Mouse (Mus musculus) olfactory bulb, adult 2 months (tissue): ENCODE results near the gene Rasa2. TPM values are rescaled to one million over a fixed set of nuclear protein-coding genes. Genes with fewer than 3 reads are reported as not detected.

Experiments
- H3K27ac ChIP-seq: fragments of 200-500 bp; 2 replicates; pipeline ENCODE4 v1.5.1; 2012; ENCODE audit warnings: low read depth, low read length; ENCODE audit not compliant: insufficient read depth
- H3K4me1 ChIP-seq: fragments of 200-500 bp; 2 replicates; pipeline ENCODE4 v1.6.1; 2012; ENCODE audit warnings: low read length; ENCODE audit not compliant: control insufficient read depth, insufficient read depth
- H3K4me3 ChIP-seq: fragments of 200-500 bp; 2 replicates; pipeline ENCODE4 v1.5.1; 2012; ENCODE audit warnings: mild to moderate bottlenecking, low read depth, low read length, moderate library complexity; ENCODE audit not compliant: insufficient read depth
- CTCF ChIP-seq: fragments of 200-500 bp; IDR thresholded peaks from 2 replicates; pipeline ENCODE4 v1.5.1; 2012; ENCODE audit warnings: low read depth, mild to moderate bottlenecking, low read length, moderate library complexity; ENCODE audit not compliant: insufficient read depth
- POLR2A ChIP-seq: fragments of 200-500 bp; IDR thresholded peaks from 2 replicates; pipeline ENCODE4 v1.6.1; 2012; ENCODE audit warnings: mild to moderate bottlenecking, low read depth, low read length, moderate library complexity; ENCODE audit not compliant: insufficient read depth
- WGBS: fragments of 180-500 bp; shearing (Covaris S2); methylation state at CpG from one replicate; pipeline ENCODE4 v1.1.7; 2018; 5-methylcytosine and 5-hydroxymethylcytosine counted together
- polyA plus RNA-seq: library from polyadenylated mRNA; stranded (reverse); fragments of >200 nt; gene quantifications from 2 replicates; pipeline ENCODE4 v1.2.4, GENCODE M21; 2012; ENCODE audit warnings: low replicate concordance; ENCODE audit not compliant: missing spikeins, insufficient read depth, insufficient read length

The Rasa2 gene
- polyA plus RNA-seq, 1 experiment: not detected

GRCm38 (mm10) chr9:96633771-96634170 lies 2.4 kb upstream of the Rasa2 start:
- TF ChIP-seq CTCF (no peak), POLR2A (no peak)
- WGBS: 94% methylated on average over 2 of the region's 2 CpGs
- H3K27ac ChIP-seq: no peak overlapping the region
- H3K4me1 ChIP-seq: peaks cover 17% of the 10 kb centered on the region
- no peak overlapping the region for H3K4me3 ChIP-seq

- TF ChIP-seq CTCF: no peak
- TF ChIP-seq POLR2A: no peak
- H3K27ac ChIP-seq: peak overlapping the region; percentile 5; the same call in 1 of the 2 replicates
- no peak overlapping the region for H3K4me3 ChIP-seq
- H3K4me1 ChIP-seq: peaks cover 18% of the 10 kb centered on the region
- 37% methylated on average over 7 of the region's 7 CpGs for WGBS
Measured at GRCm38 (mm10) chr9:96632756-96633155, 1.3 kb upstream of the Rasa2 start.

GRCm38 (mm10) chr9:96632073-96632690 lies 765 bp upstream of the Rasa2 start:
- Histone ChIP-seq H3K27ac (peak overlapping the region; percentile 5; the same call in 1 of the 2 replicates), H3K4me3 (no peak overlapping the region), H3K4me1 (peaks cover 17% of the 10 kb centered on the region)
- 71% methylated on average over 6 of the region's 6 CpGs for WGBS
- TF ChIP-seq POLR2A: no peak

- TF ChIP-seq CTCF (no peak), POLR2A (no peak)
- Histone ChIP-seq H3K4me1 (peaks cover 17% of the 10 kb centered on the region), H3K27ac (peak overlapping the region; percentile 84), H3K4me3 (peak overlapping the region; percentile 93)
- WGBS: under 1% methylated on average over 94 of the region's 105 CpGs
Measured at GRCm38 (mm10) chr9:96630571-96631388, 637 bp downstream of the Rasa2 start.

- Histone ChIP-seq H3K4me1 (peaks cover 14% of the 10 kb centered on the region), H3K27ac (peak overlapping the region; percentile 80), H3K4me3 (peak overlapping the region; percentile 35)
- TF ChIP-seq CTCF: no peak
- TF ChIP-seq POLR2A: no peak
- 32% methylated on average over 4 of the region's 4 CpGs for WGBS
Measured at GRCm38 (mm10) chr9:96629151-96629550, 2.3 kb downstream of the Rasa2 start.

GRCm38 (mm10) chr9:96627557-96628085 lies 3.8 kb downstream of the Rasa2 start:
- TF ChIP-seq CTCF (no peak), POLR2A (no peak)
- Histone ChIP-seq H3K4me1 (peaks cover 9% of the 10 kb centered on the region), H3K4me3 (no peak overlapping the region), H3K27ac (peak overlapping the region; percentile 73)
- WGBS: 27% methylated on average over 5 of the region's 5 CpGs

- Histone ChIP-seq H3K4me1 (peaks cover 6% of the 10 kb centered on the region), H3K4me3 (no peak overlapping the region), H3K27ac (peak overlapping the region; percentile 73; the same call in 1 of the 2 replicates)
- 49% methylated on average over 1 of the region's 1 CpGs for WGBS
- TF ChIP-seq POLR2A (no peak), CTCF (no peak)
Measured at GRCm38 (mm10) chr9:96627042-96627441, 4.4 kb downstream of the Rasa2 start.

GRCm38 (mm10) chr9:96618448-96619176 lies 12.8 kb downstream of the Rasa2 start:
- Histone ChIP-seq H3K27ac (no peak overlapping the region), H3K4me3 (no peak overlapping the region), H3K4me1 (no peaks in the 10 kb centered on the region)
- WGBS: 82% methylated on average over 4 of the region's 4 CpGs
- TF ChIP-seq POLR2A (no peak), CTCF (no peak)

GRCm38 (mm10) chr9:96612297-96612696 lies 19.1 kb downstream of the Rasa2 start:
- Histone ChIP-seq H3K27ac (peak overlapping the region; percentile 82), H3K4me3 (no peak overlapping the region), H3K4me1 (0 out of 2 replicates have a peak, but pooled peaks cover 2% of the 10 kb centered on the region)
- WGBS: 57% methylated on average over 3 of the region's 3 CpGs
- no peak for TF ChIP-seq POLR2A
